Mouse (Mus musculus): ENCODE results near the gene Grin3b.
"Not testable (repeated sequence)": the region's sequence is repeated elsewhere in the genome, so short reads cannot be mapped to it uniquely, and the experiment has no call there.

Gene Grin3b

GRCm38 (mm10) chr10:79936284-79936910, 34.1 kb upstream of the Grin3b start:
- no peak for DNase-seq

GRCm38 (mm10) chr10:79936911-79937441, 33.5 kb upstream of the Grin3b start:
- peak; percentile 43 to 54 for DNase-seq

GRCm38 (mm10) chr10:79937775-79938526, 32.6 kb upstream of the Grin3b start:
- no peak for DNase-seq

- no peak for DNase-seq
Measured at GRCm38 (mm10) chr10:79940749-79941148, 29.8 kb upstream of the Grin3b start.

- no peak for DNase-seq
Measured at GRCm38 (mm10) chr10:79942988-79943387, 27.5 kb upstream of the Grin3b start.

GRCm38 (mm10) chr10:79943471-79943901, 27.0 kb upstream of the Grin3b start:
- DNase-seq: no peak

GRCm38 (mm10) chr10:79945507-79946234, 24.8 kb upstream of the Grin3b start:
- DNase-seq: no peak

- DNase-seq: no peak
Measured at GRCm38 (mm10) chr10:79946752-79947322, 23.7 kb upstream of the Grin3b start.

- no peak for DNase-seq
Measured at GRCm38 (mm10) chr10:79947502-79947901, 23.0 kb upstream of the Grin3b start.

GRCm38 (mm10) chr10:79949873-79950272, 20.6 kb upstream of the Grin3b start:
- DNase-seq: no peak

- no peak for DNase-seq
Measured at GRCm38 (mm10) chr10:79950661-79951060, 19.9 kb upstream of the Grin3b start.

GRCm38 (mm10) chr10:79953946-79954345, 16.6 kb upstream of the Grin3b start:
- DNase-seq: no peak

GRCm38 (mm10) chr10:79955691-79956090, 14.8 kb upstream of the Grin3b start:
- DNase-seq: no peak

GRCm38 (mm10) chr10:79956643-79957154, 13.8 kb upstream of the Grin3b start:
- no peak for DNase-seq

- DNase-seq: peak; percentile 65 to 74
Measured at GRCm38 (mm10) chr10:79958140-79958816, 12.2 kb upstream of the Grin3b start.

GRCm38 (mm10) chr10:79959412-79959811, 11.1 kb upstream of the Grin3b start:
- not testable (repeated sequence) for DNase-seq

- DNase-seq: peak; percentile 100
Measured at GRCm38 (mm10) chr10:79959847-79960601, 10.5 kb upstream of the Grin3b start, which contains the start of gene Wdr18. Gene Wdr18 (plus strand): TSS chr10:79960152.

- no peak for DNase-seq
Measured at GRCm38 (mm10) chr10:79960671-79961294, 9.7 kb upstream of the Grin3b start.

GRCm38 (mm10) chr10:79964727-79965126, 5.8 kb upstream of the Grin3b start:
- DNase-seq: no peak

- DNase-seq: no peak
Measured at GRCm38 (mm10) chr10:79965325-79965724, 5.2 kb upstream of the Grin3b start.

GRCm38 (mm10) chr10:79966886-79967400, 3.6 kb upstream of the Grin3b start:
- DNase-seq: no peak
